Mouse (Mus musculus) kidney, adult 9 months (tissue): ENCODE measurements at regions not wholly inside any gene's neighbourhood (a gene's known extent, or its start where the extent isn't known, plus 50 kb on each side); places are given as distances from the start of the nearest gene placed in this dataset.
"Not testable (repeated sequence)": the region's sequence is repeated elsewhere in the genome, so short reads cannot be mapped to it uniquely, and the experiment has no call there.

Source experiments
- DNase-seq: peaks from one replicate; pipeline ENCODE4 v3.0.0; 2022

DNA sequence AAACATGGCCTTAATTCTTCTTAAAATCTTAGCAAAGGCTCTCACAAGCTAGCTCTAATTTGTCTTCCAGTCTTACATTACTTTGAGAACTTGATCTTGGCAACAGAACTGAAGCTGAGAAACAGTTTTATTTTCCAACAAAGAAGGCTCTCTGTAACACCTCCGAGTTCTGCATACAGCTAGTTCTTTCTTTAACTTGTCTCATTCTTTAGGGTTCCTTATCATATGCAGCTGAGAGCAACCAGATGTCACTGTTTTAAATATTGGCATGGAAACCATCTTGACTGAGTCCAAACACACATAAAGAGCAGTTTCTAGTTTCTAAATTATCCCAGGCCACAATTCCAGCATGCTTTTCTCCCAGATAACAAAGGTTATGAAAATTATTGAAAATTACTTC, 969.9 kb downstream of the Diaph3 start:
- no peak for DNase-seq

DNA sequence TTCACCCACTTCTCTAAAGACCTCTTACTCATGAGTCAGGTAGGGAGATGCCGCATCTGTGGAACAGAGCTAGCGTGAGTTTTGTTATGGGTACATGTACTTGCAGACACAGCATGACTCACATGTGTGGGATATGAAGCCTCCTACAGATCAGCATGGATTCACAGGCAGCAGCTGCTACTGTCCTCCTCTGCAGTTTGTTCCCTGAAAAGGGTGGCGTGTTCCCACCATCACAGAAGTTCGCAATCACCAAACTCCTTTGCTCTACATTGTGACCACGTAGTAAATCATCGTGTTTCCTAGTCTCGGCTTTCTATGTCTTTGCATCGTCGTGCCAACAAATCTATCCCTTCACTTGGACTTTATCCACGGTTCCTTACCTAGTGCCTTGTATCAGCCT, 981.9 kb downstream of the Diaph3 start:
- DNase-seq = no peak

DNA sequence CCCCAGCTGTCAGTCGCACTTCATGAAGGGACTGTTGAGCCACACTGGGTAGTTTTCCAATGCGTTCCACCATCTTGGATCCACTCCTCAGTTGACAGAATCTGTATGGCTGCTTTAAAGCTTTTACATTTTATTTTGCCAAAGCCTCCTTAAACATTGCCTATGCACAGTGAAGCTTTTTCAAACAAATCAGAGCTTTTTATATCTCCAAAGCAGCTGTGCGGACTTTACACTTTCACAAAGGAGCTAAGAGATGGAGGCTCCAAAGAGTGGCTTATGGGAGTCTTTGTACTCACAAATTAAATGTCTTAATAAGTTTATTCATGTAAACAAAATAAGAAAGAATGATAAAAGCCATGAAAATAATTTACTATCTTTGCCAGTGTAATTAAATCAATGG, 986.3 kb downstream of the Diaph3 start:
- DNase-seq = no peak

DNA sequence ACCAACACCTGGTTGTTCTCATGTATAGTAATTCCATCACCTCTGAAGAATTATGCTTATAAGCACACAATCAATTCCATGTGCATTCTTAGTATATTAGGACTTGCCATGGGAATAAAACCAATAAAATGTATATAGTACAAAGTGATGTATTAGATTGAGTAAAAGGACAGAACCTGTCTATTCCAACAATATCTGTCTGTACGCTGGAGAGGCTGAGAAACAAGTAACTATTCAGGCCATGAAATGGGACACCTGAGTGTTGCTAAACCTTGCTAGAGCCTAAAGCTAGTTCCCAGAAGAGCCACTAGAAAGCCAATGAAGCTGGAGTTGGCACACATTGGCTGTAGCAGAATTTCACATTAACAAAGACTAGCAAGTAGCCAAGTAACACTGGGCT, 989.8 kb downstream of the Diaph3 start:
- DNase-seq = no peak

GRCm38 (mm10) chr14:86150329-86150866, 990.6 kb downstream of the Diaph3 start:
- DNase-seq = no peak

DNA sequence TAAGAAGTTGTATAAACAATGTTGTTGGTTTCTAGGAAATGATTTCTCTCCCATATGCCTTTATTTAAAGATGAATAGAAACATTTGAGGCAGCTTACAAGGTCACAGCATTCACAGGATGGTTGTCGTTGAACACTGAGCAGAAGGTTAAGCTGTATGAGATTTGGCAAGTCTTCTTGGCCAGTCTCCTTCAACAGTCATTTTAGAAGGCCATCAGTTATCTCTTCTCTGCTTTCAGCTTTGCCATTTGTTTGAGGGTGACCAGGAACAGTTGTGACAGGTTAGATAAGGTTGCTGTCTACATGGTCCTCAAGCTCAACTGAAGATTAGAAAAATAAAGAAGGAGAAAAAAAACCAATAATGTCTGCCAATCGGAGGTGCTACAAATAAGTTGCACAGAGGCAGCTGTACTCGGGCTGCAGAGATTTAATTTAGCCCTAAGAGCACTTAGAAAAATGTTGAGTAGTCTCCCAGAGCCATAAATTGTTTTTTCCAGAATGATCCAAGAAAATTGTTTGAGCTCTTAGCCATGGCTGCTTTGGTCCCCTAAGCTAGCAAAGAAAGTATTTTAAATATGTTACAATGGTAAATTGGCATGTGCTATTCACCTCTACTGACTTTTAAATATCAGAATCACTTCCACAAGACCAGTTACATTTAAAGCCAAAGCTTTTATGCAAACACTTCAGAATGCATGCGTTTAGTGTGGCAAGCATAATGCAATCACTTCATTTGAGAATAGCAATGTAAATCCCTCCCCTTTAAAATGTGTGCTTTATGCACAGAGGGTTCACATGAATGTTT, 1025.6 kb downstream of the Diaph3 start:
- no peak for DNase-seq

- DNase-seq = no peak
Measured at GRCm38 (mm10) chr14:86101497-86101896, 1039.5 kb downstream of the Diaph3 start.

- no peak for DNase-seq
Measured at GRCm38 (mm10) chr14:86070313-86071100, 1070.5 kb downstream of the Diaph3 start.

GRCm38 (mm10) chr14:86069329-86069728, 1071.7 kb downstream of the Diaph3 start:
- no peak for DNase-seq

DNA sequence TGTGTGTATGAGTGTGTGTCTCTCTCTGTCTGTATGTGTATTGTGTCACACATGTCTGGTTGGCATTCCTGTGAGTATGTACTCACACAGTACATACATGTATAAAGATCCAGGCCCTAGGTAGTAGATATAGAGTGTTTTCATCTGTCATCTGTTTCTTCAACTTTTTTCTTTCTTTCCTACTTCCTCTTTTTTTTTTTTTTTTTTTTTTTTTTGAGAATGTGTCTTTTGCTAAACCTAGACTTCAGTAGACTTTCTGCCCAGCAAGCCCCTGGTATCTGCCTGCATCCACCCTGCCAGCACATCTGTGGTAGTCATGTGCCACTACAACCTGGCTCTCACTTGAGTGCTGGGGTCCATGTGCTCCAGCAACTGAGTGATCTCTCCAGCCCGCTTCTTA, 1073.3 kb downstream of the Diaph3 start:
- no peak for DNase-seq

GRCm38 (mm10) chr14:86063620-86063943, 1077.5 kb downstream of the Diaph3 start:
- DNase-seq = no peak

DNA sequence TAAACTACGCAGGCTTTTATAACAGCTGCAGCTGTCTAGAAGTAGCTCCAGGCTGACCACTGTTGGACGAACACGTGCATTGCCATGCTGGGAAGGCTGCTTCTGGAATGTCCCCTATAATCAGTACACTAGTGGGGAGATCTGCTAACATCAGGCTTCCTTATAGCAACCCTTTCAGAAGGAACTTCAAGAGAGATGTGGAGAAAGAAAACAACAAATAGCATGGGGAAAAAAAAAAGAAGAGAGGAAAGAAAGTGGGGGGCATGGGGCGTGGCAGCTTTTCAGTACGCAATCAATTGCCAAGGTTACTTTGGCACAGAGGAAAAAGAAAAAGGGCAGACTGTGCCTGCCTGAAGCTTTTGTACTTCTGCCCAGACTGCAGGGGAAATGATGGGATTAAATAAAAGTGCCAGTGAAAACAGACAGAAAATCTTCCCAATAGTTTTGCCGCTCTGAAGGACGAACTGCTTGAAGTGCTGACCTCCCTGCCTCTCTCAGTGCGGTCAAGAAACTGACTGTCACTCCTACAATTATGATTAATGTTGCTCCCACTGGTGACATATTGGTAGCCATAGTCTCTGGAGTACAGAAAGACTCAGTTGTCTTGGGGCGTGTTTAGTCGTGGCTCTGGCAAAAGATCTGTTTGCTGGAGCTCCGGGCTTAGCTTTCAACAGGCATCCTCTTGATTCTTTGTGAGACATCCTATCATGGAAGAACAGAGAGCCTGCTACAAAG, 1078.0 kb downstream of the Diaph3 start:
- no peak for DNase-seq

GRCm38 (mm10) chr14:86056991-86057390, 1084.0 kb downstream of the Diaph3 start:
- no peak for DNase-seq

- DNase-seq = no peak
Measured at GRCm38 (mm10) chr14:86054668-86055067, 1086.4 kb downstream of the Diaph3 start.

DNA sequence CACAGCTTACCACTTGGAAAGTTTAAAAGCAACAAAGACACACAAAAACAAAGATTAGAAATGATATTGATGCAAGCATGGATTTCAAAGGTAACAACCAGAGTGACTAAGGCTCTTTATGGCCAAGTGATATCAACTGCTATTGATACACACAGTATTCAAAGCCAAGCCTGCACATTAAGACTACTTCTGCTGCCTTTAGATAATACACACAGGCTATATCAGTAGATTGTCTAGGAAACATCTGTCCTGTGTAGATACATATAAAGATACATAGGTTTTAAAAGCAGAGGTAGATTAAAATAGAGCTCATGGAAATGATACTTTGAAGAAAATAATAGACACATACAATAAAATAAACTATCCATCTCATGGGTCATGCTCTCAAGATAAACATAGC, 1111.6 kb downstream of the Diaph3 start:
- DNase-seq = no peak

GRCm38 (mm10) chr14:86017611-86018010, 1123.4 kb downstream of the Diaph3 start:
- not testable (repeated sequence) for DNase-seq
